Mouse (Mus musculus): ENCODE data around the gene Cib1. TPM values are rescaled to one million over a fixed set of nuclear protein-coding genes. Genes with fewer than 3 reads are reported as not detected.

Gene Cib1
- total and polyA plus RNA-seq, 3 experiments, result 84.5 to 145 TPM; not detected in 1

GRCm38 (mm10) chr7:80204362-80204761, 28.3 kb downstream of the Cib1 start:
- no peak for DNase-seq (ENCODE audit: low read depth, low spot score)
- H3K79me2 ChIP-seq (ENCODE audit: control insufficient read depth, insufficient read depth, low read length, poor library complexity), result peaks cover 69% of the 10 kb centered on the region
- peaks cover 16 to 56% of the 10 kb centered on the region in 2 experiments for H3K4me1 ChIP-seq (ENCODE audit: control insufficient read depth in 1 of 2, insufficient read depth in 2 of 2, low read length in 2 of 2)
- peaks cover 0 to 46% of the 10 kb centered on the region in 2 experiments; a peak in 2 of 4 replicates for H3K36me3 ChIP-seq (ENCODE audit: control insufficient read depth in 1 of 2, insufficient read depth in 2 of 2, low read length in 2 of 2)
- H3K4me3 ChIP-seq (ENCODE audit: control insufficient read depth in 1 of 2, insufficient read depth in 1 of 2, low read depth in 2 of 2, low read length in 2 of 2), result no peak overlapping the region
- TF ChIP-seq POLR2A (IDR thresholded peaks at IDR 0.05; ENCODE audit: control insufficient read depth in 1 of 2, insufficient read depth in 1 of 2, low read depth in 1 of 2, low read length in 2 of 2, poor library complexity in 1 of 2) (no peak), EP300 (IDR thresholded peaks at IDR 0.05; ENCODE audit: low read depth in 1 of 2, low read length in 2 of 2) (no peak), CTCF (IDR thresholded peaks at IDR 0.05 in 2 of 3, conservative IDR thresholded peaks at IDR 0.05 in 1 of 3; ENCODE audit: control insufficient read depth in 1 of 3, insufficient read depth in 1 of 3, low read depth in 2 of 3, low read length in 3 of 3, poor library complexity in 1 of 3, severe bottlenecking in 1 of 3) (no peak), SMC3 (IDR thresholded peaks at IDR 0.05; ENCODE audit: low read depth, low read length) (no peak), ZKSCAN1 (IDR thresholded peaks at IDR 0.05; ENCODE audit: low read depth, low read length) (no peak), MAZ (IDR thresholded peaks at IDR 0.05; ENCODE audit: low read depth, low read length) (no peak), E2F4 (IDR thresholded peaks at IDR 0.05; ENCODE audit: borderline replicate concordance, low read depth, low read length) (no peak), TCF12 (IDR thresholded peaks at IDR 0.05; ENCODE audit: low read depth, low read length) (no peak)
- H3K27ac ChIP-seq (ENCODE audit: control insufficient read depth, low read depth, low read length), result no peak overlapping the region
- no peak overlapping the region for H3K9ac ChIP-seq (ENCODE audit: control insufficient read depth, low read depth, low read length, poor library complexity, severe bottlenecking)
- H3K27me3 ChIP-seq (ENCODE audit: control insufficient read depth in 1 of 2, insufficient read depth in 2 of 2, low read length in 2 of 2), result no peaks in the 10 kb centered on the region
- H3K9me3 ChIP-seq (replicated peaks; ENCODE audit: insufficient read depth, low read length), result no peaks in the 10 kb centered on the region

- peaks cover 0 to 45% of the 10 kb centered on the region in 2 experiments; a peak in 2 of 4 replicates for H3K36me3 ChIP-seq (ENCODE audit: control insufficient read depth in 1 of 2, insufficient read depth in 2 of 2, low read length in 2 of 2)
- DNase-seq (ENCODE audit: low read depth, low spot score), result no peak
- no peak overlapping the region for H3K9ac ChIP-seq (ENCODE audit: control insufficient read depth, low read depth, low read length, poor library complexity, severe bottlenecking)
- no peak overlapping the region for H3K27ac ChIP-seq (ENCODE audit: control insufficient read depth, low read depth, low read length)
- H3K4me3 ChIP-seq (ENCODE audit: control insufficient read depth in 1 of 2, insufficient read depth in 1 of 2, low read depth in 2 of 2, low read length in 2 of 2), result no peak overlapping the region
- no peaks in the 10 kb centered on the region for H3K27me3 ChIP-seq (ENCODE audit: control insufficient read depth in 1 of 2, insufficient read depth in 2 of 2, low read length in 2 of 2)
- no peak for TF ChIP-seq ZC3H11A (IDR thresholded peaks at IDR 0.05; ENCODE audit: low read depth, low read length)
- TF ChIP-seq ELF1 (IDR thresholded peaks at IDR 0.05; ENCODE audit: low read depth, low read length), result no peak
- TF ChIP-seq GATA1 (IDR thresholded peaks at IDR 0.05; ENCODE audit: low read depth, low read length), result no peak
- TF ChIP-seq MYC (IDR thresholded peaks at IDR 0.05; ENCODE audit: low read depth, low read length), result no peak
- H3K4me1 ChIP-seq (ENCODE audit: control insufficient read depth in 1 of 2, insufficient read depth in 2 of 2, low read length in 2 of 2), result peaks cover 16 to 53% of the 10 kb centered on the region in 2 experiments
- H3K9me3 ChIP-seq (replicated peaks; ENCODE audit: insufficient read depth, low read length), result no peaks in the 10 kb centered on the region
- H3K79me2 ChIP-seq (ENCODE audit: control insufficient read depth, insufficient read depth, low read length, poor library complexity), result peaks cover 75% of the 10 kb centered on the region
Observed at GRCm38 (mm10) chr7:80203638-80204096, 28.9 kb downstream of the Cib1 start.

GRCm38 (mm10) chr7:80202961-80203360, 29.7 kb downstream of the Cib1 start:
- DNase-seq (ENCODE audit: low read depth, low spot score), result no peak
- Histone ChIP-seq H3K79me2 (ENCODE audit: control insufficient read depth, insufficient read depth, low read length, poor library complexity) (peaks cover 78% of the 10 kb centered on the region), H3K27me3 (ENCODE audit: control insufficient read depth in 1 of 2, insufficient read depth in 2 of 2, low read length in 2 of 2) (no peaks in the 10 kb centered on the region), H3K9ac (ENCODE audit: control insufficient read depth, low read depth, low read length, poor library complexity, severe bottlenecking) (no peak overlapping the region), H3K4me1 (ENCODE audit: control insufficient read depth in 1 of 2, insufficient read depth in 2 of 2, low read length in 2 of 2) (peaks cover 13 to 46% of the 10 kb centered on the region in 2 experiments), H3K9me3 (replicated peaks; ENCODE audit: insufficient read depth, low read length) (no peaks in the 10 kb centered on the region), H3K4me3 (ENCODE audit: control insufficient read depth in 1 of 2, insufficient read depth in 1 of 2, low read depth in 2 of 2, low read length in 2 of 2) (no peak overlapping the region), H3K36me3 (ENCODE audit: control insufficient read depth in 1 of 2, insufficient read depth in 2 of 2, low read length in 2 of 2) (peaks cover 0 to 39% of the 10 kb centered on the region in 2 experiments; a peak in 2 of 4 replicates), H3K27ac (ENCODE audit: control insufficient read depth, low read depth, low read length) (no peak overlapping the region)
- TF ChIP-seq CHD2 (IDR thresholded peaks at IDR 0.05; ENCODE audit: low read length) (no peak), RCOR1 (IDR thresholded peaks at IDR 0.05; ENCODE audit: low read depth, low read length) (no peak), MAZ (IDR thresholded peaks at IDR 0.05; ENCODE audit: low read depth, low read length) (no peak), E2F4 (IDR thresholded peaks at IDR 0.05; ENCODE audit: borderline replicate concordance, low read depth, low read length) (no peak), POLR2AphosphoS5 (IDR thresholded peaks at IDR 0.05; ENCODE audit: borderline replicate concordance, low read depth, low read length) (no peak), MXI1 (IDR thresholded peaks at IDR 0.05; ENCODE audit: low read depth, low read length) (no peak), ELF1 (IDR thresholded peaks at IDR 0.05; ENCODE audit: low read depth, low read length) (no peak), ZMIZ1 (IDR thresholded peaks at IDR 0.05; ENCODE audit: low read depth, low read length) (no peak), POLR2AphosphoS2 (IDR thresholded peaks at IDR 0.05; ENCODE audit: low read length) (no peak), JUND (IDR thresholded peaks at IDR 0.05; ENCODE audit: low read depth, low read length) (no peak), ZC3H11A (IDR thresholded peaks at IDR 0.05; ENCODE audit: low read depth, low read length) (no peak)
